Mouse (Mus musculus): ENCODE results near the gene Akap6.

GRCm38 (mm10) chr12:52739326-52739725 is 40.1 kb downstream of the Akap6 start:
- TF ChIP-seq CTCF (IDR thresholded peaks at IDR 0.05; ENCODE audit: low read depth): no peak
- TF ChIP-seq EP300 (IDR thresholded peaks at IDR 0.05; ENCODE audit: low read depth): no peak
